Mouse (Mus musculus) small intestine, adult 2 months (tissue): Measurements from ENCODE around the gene Ap5s1. TPM values are rescaled to one million over a fixed set of nuclear protein-coding genes. Genes with fewer than 3 reads are reported as not detected.
A peak's percentile ranks its signal among the peaks of the same experiment; 100 is the strongest.

Experiments used
- H3K27ac ChIP-seq: fragments of 200-500 bp; 2 replicates; pipeline ENCODE4 v1.5.1; 2012; ENCODE audit warnings: low read depth, low read length, control low read depth, inconsistent platforms; ENCODE audit not compliant: insufficient read depth
- H3K27me3 ChIP-seq: fragments of 200-500 bp; 2 replicates; pipeline ENCODE4 v1.6.1; 2012; ENCODE audit warnings: mild to moderate bottlenecking, moderate library complexity, low read length, inconsistent platforms; ENCODE audit not compliant: control insufficient read depth, insufficient read depth
- H3K36me3 ChIP-seq: fragments of 200-500 bp; 2 replicates; pipeline ENCODE4 v1.6.1; 2012; ENCODE audit warnings: mild to moderate bottlenecking, low read length, control low read depth, inconsistent platforms; ENCODE audit not compliant: control insufficient read depth, insufficient read depth
- H3K4me1 ChIP-seq: fragments of 200-500 bp; 2 replicates; pipeline ENCODE4 v1.6.1; 2012; ENCODE audit warnings: low read length, inconsistent platforms, mixed read lengths; ENCODE audit not compliant: control insufficient read depth, insufficient read depth, insufficient read length
- H3K4me3 ChIP-seq: fragments of 200-500 bp; 2 replicates; pipeline ENCODE4 v1.5.1; 2012; ENCODE audit warnings: low read depth, mild to moderate bottlenecking, control low read depth, inconsistent platforms, low read length, moderate library complexity
- CTCF ChIP-seq: fragments of 200-500 bp; IDR thresholded peaks from 2 replicates; pipeline ENCODE4 v1.5.1; 2012; ENCODE audit warnings: low read depth, mild to moderate bottlenecking, control low read depth, inconsistent platforms, low read length, moderate library complexity, mixed read lengths; ENCODE audit not compliant: insufficient replicate concordance, insufficient read length; ENCODE audit errors: extremely low read depth
- POLR2A ChIP-seq: fragments of 200-500 bp; IDR thresholded peaks from 2 replicates; pipeline ENCODE4 v1.6.1; 2012; ENCODE audit warnings: low read depth, mild to moderate bottlenecking, control low read depth, inconsistent platforms, low read length, moderate library complexity
- WGBS: fragments of 180-500 bp; shearing (Covaris S2); methylation state at CpG from one replicate; pipeline ENCODE4 v1.1.7; 2018; 5-methylcytosine and 5-hydroxymethylcytosine counted together
- polyA plus RNA-seq: library from polyadenylated mRNA; depleted of rRNA; stranded (reverse); fragments of >200 nt; gene quantifications from 2 replicates; pipeline ENCODE4 v1.2.3, GENCODE M21; 2012

Ap5s1 gene
- polyA plus RNA-seq, 1 experiment, result 90.0 TPM

GRCm38 (mm10) chr2:131168914-131169313, 38.0 kb upstream of the Ap5s1 start:
- 76% methylated on average over 1 of the region's 1 CpGs for WGBS
- Histone ChIP-seq H3K27ac (no peak overlapping the region), H3K4me1 (no peaks in the 10 kb centered on the region; the same call in none of the 2 replicates), H3K36me3 (no peaks in the 10 kb centered on the region), H3K27me3 (no peaks in the 10 kb centered on the region), H3K4me3 (no peak overlapping the region)
- TF ChIP-seq POLR2A, result no peak
- no peak for TF ChIP-seq CTCF

- TF ChIP-seq POLR2A, result no peak
- TF ChIP-seq CTCF, result no peak
- Histone ChIP-seq H3K4me3 (peak overlapping the region; percentile 40), H3K36me3 (no peaks in the 10 kb centered on the region), H3K4me1 (peaks cover 8% of the 10 kb centered on the region), H3K27me3 (no peaks in the 10 kb centered on the region), H3K27ac (no peak overlapping the region)
- 55% methylated on average over 9 of the region's 9 CpGs for whole genome bisulfite sequencing
These were observed 35.9 kb upstream of the Ap5s1 start for GRCm38 (mm10) chr2:131170936-131171335.

- Histone ChIP-seq H3K27me3 (no peaks in the 10 kb centered on the region), H3K27ac (no peak overlapping the region), H3K4me3 (peak overlapping the region; percentile 40), H3K4me1 (peaks cover 8% of the 10 kb centered on the region), H3K36me3 (no peaks in the 10 kb centered on the region)
- WGBS, result 46% methylated on average over 43 of the region's 43 CpGs
- TF ChIP-seq CTCF (no peak), POLR2A (no peak)
These were observed 35.3 kb upstream of the Ap5s1 start for GRCm38 (mm10) chr2:131171401-131172104.

DNA sequence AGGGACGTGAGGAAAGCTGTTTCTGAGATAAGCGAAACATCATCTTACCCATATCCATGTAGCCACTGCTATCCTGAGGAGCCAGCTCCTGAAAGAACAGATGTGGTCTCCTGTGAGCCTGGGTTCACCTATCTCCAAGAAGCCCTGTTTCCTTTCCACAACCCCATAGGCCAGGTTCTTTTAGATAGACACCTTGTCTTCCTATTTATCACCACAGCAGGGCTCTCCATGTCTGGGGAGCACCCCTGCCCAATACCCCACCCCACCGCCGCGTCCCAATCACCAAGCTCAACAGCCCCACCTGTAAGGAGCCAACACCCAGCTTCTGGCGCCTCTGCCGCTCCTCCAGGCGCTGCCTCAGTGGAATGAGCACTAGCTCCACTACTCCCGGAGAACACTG, 34.6 kb upstream of the Ap5s1 start:
- Histone ChIP-seq H3K4me1 (peaks cover 13% of the 10 kb centered on the region), H3K4me3 (no peak overlapping the region), H3K27me3 (no peaks in the 10 kb centered on the region), H3K27ac (no peak overlapping the region), H3K36me3 (no peaks in the 10 kb centered on the region)
- TF ChIP-seq CTCF (no peak), POLR2A (no peak)
- WGBS, result 82% methylated on average over 9 of the region's 9 CpGs

DNA sequence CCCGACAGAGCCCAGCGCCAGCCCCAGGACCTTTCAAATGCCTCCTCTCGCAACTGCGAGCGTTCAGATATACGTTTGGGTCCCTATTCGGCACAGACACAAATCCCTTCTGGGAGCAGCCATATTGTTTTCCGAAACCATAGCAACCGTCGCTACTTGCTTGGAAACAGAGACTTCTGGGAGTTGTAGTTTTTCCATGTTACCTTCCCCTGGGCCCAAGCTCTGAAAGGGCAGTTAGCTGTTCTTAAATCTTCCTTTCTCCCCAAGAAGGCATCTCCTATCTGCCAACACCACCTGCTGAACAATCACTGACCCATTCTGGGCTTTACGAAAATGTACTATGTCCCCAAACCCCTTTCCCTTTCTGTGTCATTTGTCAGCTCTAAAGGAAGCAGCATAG, 32.2 kb upstream of the Ap5s1 start:
- TF ChIP-seq POLR2A (no peak), CTCF (no peak)
- Histone ChIP-seq H3K4me1 (peaks cover 27% of the 10 kb centered on the region), H3K36me3 (peaks cover 3% of the 10 kb centered on the region; the same call in 1 of the 2 replicates), H3K27ac (no peak overlapping the region), H3K27me3 (no peaks in the 10 kb centered on the region), H3K4me3 (peak overlapping the region; percentile 57)
- 5% methylated on average over 11 of the region's 11 CpGs for WGBS

- Histone ChIP-seq H3K27ac (peak overlapping the region; percentile 96), H3K4me3 (no peak overlapping the region), H3K36me3 (peaks cover 3% of the 10 kb centered on the region; the same call in 1 of the 2 replicates), H3K27me3 (no peaks in the 10 kb centered on the region), H3K4me1 (peaks cover 27% of the 10 kb centered on the region)
- TF ChIP-seq CTCF (no peak), POLR2A (no peak)
- WGBS, result 56% methylated on average over 3 of the region's 3 CpGs
These were observed 31.5 kb upstream of the Ap5s1 start for GRCm38 (mm10) chr2:131175286-131175944.

DNA sequence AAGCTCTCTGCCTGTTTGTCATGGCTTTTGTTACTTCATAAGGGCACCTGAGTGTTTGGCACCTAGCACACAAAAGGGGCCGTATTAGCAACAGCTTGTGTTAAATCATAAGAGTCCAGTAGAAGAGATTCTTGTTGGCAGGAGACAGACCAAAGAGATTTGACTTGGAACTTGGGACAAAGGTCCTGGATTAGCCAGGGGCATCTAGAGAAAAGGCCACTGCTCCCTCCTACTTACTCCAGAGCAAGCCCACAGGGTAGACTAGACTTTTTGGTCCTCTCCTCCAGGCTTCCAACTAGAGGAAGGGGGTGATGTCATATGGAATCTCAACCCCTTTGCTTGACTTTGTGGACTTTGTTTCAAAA, 31.0 kb upstream of the Ap5s1 start:
- Histone ChIP-seq H3K27ac (peak overlapping the region; percentile 96), H3K27me3 (no peaks in the 10 kb centered on the region), H3K36me3 (peaks cover 3% of the 10 kb centered on the region; the same call in 1 of the 2 replicates), H3K4me1 (peaks cover 27% of the 10 kb centered on the region), H3K4me3 (no peak overlapping the region)
- TF ChIP-seq CTCF, result no peak
- 28% methylated on average over 1 of the region's 1 CpGs for WGBS

GRCm38 (mm10) chr2:131176491-131176890, 30.4 kb upstream of the Ap5s1 start:
- peak overlapping the region; percentile 92; the same call in 1 of the 2 replicates for H3K4me3 ChIP-seq
- H3K36me3 ChIP-seq, result peaks cover 3% of the 10 kb centered on the region; the same call in 1 of the 2 replicates
- 20% methylated on average over 5 of the region's 5 CpGs for WGBS
- H3K27me3 ChIP-seq, result no peaks in the 10 kb centered on the region
- TF ChIP-seq CTCF, result no peak
- peaks cover 27% of the 10 kb centered on the region for H3K4me1 ChIP-seq
- H3K27ac ChIP-seq, result peak overlapping the region; percentile 96
